Mouse (Mus musculus) fibroblast of lung, adult 2 months (primary cell): Measurements from ENCODE around the gene Gm10073.
A peak's percentile ranks its signal among the peaks of the same experiment; 100 is the strongest.
"Not testable (repeated sequence)": the region's sequence is repeated elsewhere in the genome, so short reads cannot be mapped to it uniquely, and the experiment has no call there.

Source experiments
- DNase-seq: peaks from one replicate; pipeline ENCODE4 v3.0.0-alpha.2; 2011; ENCODE audit warnings: low read depth

Gene Gm10073

DNA sequence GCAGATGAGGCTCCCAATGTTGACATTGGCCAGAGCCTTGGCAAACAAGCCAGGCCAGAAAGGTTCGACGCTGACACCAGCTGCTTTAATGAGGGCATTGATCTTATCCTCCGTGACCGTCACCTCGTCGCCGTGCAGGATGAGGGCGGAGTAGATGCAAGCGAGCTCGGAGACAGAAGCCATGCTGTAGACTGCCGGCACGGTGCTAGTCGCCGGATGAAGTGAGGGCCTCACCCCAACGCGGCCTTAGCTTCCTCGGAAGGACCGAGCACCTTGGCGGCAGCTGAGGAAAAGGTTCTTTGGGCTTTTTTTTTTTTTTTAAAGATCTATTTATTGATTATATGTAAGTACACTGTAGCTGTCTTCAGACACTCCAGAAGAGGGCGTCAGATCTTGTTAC lies at the start of gene Gm10073:
TSS of gene Gm10073 (minus strand) at position 294 of the 400 bp plus-strand sequence.
- DNase-seq = not testable (repeated sequence)

DNA sequence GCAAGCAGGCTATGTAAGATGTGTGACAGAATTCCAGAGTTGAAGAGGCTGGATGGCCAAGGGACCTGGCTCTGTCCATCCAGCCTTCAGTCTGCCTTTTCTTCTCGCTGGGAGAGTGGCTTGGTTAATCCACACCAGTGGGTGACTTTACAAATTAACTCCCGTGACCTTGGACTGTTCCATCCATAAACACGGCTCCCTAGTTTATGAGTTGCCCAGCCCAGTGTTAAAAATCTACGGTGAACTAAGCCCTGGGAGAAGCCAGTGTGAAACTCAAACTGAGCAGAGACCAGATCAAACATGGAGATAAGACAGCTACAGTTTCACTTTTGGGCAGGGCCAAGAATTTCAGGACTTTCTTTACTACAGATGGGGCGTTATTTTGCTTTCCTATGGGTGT lies 49.8 kb upstream of the Gm10073 start:
- DNase-seq = no peak

GRCm38 (mm10) chr8:106620488-106620887 lies 47.2 kb upstream of the Gm10073 start:
- DNase-seq = no peak

DNA sequence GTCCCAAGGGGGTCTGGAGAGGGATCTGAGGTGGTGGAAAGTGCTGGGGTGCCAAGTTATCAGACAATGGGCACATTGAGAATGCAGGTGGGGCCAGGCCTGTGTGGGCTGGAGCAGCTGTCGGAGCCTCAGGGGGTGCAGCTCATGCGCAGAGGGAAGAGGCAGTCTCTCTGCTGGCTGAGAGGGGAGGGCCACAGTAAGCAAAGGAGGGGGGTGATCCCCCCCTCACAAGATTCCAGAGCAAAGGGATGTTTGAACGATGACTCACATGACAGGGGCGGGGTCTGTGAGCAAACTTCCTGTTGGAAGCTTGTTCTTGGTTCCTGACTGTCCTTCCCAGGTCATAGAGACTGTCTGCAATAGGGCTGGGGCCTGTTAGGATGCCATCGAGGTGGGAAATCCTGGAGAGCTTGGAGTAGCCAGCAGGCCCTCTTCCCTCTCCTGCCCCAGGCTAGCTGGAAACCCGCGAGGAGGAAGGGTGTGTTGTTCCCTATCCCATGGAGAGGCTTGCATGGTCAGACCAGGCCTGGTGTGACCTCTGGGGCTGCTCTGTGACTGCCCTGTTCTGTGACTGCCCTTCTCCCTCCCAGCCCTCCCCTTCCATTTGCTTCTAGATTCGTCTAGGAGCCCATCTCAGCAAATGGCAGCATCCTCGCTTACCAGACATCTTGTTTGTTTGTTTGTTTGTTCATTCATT lies 46.4 kb upstream of the Gm10073 start:
- DNase-seq = peak; percentile 60

GRCm38 (mm10) chr8:106618324-106618723 lies 45.1 kb upstream of the Gm10073 start:
- no peak for DNase-seq

DNA sequence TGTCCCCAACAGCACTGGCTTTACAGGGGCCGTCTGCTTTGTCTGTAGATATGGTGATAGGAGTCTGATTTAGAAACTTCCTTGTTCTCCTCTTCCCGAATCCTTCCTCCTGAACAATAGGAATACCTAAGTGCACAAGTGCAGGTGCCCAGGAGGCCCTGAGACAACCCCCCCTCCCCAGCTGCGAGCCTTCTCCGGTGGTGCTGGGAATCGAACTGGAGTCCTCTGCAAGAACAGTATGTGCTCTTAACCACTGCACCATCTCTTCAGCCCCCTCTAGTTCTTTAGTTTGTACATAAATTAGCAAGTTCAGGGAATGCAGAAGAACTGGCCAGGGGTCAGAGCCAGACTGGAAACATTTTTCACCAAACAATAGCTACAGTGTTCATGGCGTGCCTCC lies 44.6 kb upstream of the Gm10073 start:
- DNase-seq = no peak

DNA sequence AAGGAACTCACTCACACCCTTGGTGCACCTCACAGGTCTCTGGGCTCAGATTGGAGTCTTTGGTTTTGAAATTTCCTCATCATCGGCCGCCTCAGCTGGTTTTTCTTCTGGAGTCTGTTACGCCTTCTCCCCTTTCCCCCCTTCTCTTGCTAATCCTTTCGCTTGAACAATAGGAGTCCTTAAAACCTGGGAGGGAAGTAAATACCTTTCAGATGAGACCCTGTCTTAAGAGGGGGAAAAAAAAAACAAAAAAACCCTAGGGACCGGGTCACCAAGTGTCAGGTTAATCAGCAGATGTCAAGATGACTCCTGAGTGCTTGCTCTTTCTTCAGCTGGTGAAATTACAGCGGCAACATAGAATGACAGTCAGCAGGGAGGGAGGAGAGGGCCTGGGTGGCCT lies 43.9 kb upstream of the Gm10073 start:
- no peak for DNase-seq

DNA sequence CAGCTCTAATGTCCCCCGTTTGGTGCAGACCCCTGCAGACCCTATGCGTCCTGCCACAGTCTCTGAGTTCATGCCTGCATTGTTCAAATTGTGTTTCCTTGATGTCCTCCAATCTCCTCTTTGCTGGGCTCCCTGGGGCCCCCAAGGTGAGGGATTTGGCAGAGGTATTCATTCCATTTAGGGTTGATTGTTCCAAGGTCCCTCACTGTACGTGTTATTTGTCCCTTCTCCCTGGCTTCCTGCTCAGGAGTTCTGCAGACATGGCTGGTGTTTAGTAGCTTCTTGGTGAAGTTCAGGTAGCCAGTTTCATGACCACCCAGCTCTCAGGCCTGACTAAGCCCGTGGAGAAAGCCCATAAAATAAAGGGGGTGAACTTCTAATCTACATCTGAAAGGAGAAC lies 43.4 kb upstream of the Gm10073 start:
- no peak for DNase-seq

DNA sequence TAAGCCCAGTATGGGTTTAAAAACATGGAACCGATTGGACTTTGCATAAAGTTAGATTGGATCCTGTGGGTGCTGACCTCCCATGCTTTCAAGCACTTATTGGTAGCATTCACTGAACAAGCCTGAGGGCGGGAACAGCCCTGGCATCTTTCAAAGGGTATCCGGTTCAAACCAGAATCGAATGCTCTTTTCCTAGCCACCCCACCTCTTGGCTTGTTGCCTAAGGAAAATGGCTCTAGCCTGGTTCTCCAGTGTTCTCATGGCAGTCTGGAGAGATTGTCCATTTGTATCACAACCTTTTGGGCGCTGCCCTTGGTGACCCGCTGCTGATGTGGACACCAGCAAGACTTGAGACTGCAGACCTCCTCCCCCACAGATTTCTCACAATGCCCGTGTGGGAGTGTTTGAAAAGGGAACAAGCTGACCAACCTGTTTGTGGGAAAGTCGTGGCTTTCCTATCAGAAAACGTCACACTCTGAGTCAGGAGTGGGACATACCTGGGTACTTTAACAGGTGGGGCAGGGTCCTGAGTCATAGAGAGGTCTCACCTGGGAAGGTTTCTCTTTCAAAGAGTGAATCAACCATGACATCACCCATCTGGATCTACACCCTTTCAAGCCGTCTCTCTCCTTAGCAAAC lies 42.5 kb upstream of the Gm10073 start:
- DNase-seq = no peak

GRCm38 (mm10) chr8:106614704-106615103 lies 41.4 kb upstream of the Gm10073 start:
- no peak for DNase-seq

- no peak for DNase-seq
Observed at GRCm38 (mm10) chr8:106612047-106612446, 38.8 kb upstream of the Gm10073 start.

GRCm38 (mm10) chr8:106610958-106611640 lies 37.8 kb upstream of the Gm10073 start:
- no peak for DNase-seq

DNA sequence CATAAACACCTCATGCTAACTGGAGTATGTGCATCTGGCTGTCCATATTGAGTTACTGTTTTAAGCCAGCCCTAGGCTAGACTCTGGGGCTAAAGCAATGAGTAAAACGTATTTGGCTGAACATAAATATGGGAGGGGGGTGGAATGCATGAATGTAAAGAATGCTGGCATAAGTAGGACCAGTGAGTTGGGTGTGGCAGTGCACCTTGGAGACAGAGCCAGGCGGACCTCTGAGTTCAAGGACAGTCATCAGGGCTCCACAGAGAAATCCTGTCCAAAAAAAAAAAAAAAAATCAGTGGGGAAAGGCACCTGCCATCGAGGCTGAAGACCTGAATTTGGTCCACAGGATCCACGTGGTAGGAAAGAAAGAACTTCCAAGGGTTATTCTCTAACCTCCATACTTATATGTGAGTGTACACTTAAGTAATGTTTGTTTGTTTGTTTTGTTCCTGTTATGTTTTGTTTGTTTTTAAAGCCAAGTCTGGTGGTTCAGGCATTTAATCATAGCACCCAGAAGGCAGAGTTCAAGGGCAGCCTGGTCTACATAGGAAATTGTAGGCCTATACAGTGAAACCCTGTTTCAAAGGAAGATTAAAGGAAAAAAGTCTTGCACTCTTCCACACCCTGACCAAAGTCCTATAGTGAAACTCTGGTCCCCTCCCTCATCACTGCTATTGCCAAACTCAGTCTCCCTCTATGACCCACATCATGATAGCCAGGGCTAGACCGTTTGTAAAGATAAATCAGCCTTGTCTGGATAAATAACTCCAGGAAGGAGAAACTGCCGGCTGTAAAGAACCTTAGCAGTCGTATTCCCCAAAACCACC lies 36.0 kb upstream of the Gm10073 start:
- DNase-seq = no peak

DNA sequence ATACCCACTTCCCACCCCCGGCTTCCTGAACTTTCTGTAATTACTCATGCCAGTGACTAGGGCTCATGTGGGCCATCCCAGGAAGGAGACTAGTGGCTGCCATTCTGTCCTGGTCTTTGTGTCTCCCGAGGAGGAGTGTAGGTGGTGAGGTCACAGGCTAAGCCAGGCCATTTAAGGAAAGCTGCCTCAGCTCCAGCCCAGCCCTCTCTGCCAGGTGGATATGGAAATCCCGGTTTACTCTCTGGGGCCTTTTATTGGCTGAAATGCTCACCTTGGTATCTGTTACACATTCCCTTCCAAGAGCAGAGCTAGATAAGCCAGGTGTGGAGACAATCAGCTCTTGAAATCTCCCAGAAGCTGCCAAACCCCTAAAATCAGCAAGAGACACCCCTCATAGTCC lies 35.2 kb upstream of the Gm10073 start:
- DNase-seq = no peak

DNA sequence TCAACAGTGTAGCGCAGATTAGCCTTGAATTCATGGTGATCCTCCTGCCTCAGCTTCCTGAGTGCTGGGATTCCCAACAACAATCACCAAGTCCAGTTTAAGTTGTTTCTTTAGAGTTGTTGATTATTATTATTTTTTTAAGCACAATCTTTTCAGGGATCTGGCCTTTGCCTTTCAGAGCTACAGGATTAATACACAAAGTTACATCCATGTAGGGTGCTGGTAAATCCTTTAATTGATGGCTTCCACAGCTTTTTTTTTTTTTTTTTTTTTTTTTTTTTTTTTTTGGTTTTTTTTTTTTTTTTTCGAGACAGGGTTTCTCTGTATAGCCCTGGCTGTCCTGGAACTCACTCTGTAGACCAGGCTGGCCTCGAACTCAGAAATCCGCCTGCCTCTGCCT lies 34.5 kb upstream of the Gm10073 start:
- DNase-seq = not testable (repeated sequence)

DNA sequence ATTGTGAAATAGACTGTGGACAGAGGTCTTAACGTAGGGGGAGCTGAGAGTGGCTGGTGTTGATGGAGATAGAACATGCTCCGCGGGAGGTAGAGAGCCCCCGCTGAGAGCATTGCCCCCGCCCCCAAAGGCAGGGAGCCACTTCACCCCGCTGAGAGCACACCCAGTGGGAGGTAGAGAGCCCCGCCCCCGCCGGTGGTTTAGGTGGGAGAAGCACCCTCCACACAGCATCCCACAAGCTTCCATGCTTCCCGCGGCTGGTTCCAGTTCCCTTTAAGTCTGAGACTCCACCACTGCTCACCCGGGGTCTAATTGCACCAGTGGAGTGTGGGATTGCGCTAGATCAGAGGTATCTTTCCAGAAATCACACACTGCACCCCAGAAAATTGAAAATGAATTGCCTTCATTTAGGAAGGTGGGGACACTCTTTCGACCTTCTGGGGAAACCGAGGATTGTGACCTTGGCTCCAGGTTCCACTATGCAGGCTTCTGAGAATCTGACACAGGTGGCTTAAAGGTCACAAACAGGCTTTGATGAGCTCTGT lies 33.4 kb upstream of the Gm10073 start:
- DNase-seq = no peak

GRCm38 (mm10) chr8:106606121-106606520 lies 32.9 kb upstream of the Gm10073 start:
- DNase-seq = no peak

DNA sequence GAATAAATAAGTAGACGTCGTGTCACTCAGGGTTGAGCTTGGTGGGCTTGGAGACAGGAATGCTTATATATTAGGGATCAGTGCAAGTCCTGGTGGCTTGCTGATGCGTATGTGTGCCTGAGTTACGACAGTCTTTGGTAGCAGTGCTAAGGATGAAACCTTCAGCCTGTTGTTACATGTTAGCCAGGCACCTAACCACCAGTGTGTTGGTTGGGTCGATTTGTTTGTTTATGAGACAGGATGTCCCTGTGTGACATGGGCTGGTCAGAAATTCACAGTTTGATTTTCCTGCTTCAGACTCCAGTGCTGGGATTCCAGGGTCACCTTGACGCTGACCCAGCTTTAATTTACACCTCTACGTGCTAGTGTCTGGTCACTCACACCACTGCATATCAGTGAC lies 32.4 kb upstream of the Gm10073 start:
- DNase-seq = no peak

- DNase-seq = no peak
Observed at GRCm38 (mm10) chr8:106603933-106604332, 30.7 kb upstream of the Gm10073 start.

GRCm38 (mm10) chr8:106603131-106603819 lies 30.0 kb upstream of the Gm10073 start, which contains the start of gene Cdh1:
Cdh1 (plus strand) TSS chr8:106603351.
- DNase-seq = no peak

DNA sequence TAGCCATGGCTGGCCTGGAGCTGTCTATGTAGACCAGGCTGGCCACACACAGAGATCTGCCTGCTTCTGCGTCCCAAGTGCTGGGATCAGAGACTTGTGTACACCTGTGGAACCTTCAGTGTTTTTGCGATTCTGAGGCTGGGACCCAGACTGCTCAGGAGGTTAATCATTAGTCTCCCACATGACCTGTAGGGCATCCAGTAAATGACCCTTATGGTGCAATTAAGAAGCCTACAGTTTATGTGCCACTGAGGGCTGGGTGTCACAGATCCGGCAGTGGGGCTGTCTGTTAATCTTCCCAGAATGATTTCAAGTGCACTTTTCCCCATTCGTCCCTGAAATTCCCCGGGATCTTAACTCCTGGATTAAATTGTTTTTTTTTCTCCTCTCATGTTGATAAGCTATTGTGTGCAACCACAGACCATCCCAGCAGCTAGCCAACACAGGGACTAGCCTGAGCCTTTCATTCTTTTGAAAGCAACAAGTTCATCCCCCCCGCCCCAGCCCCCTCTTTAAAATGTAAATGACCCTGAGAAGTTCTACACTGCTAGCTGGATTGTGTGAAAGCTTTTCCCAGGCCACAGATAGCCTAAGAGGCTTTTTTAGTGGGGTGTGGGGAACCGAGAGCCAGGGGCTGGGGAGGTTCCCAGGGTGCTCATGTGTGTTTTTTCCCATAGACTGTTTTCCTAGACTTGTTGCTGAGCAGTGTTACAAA lies 26.2 kb upstream of the Gm10073 start:
- DNase-seq = no peak
